Mouse (Mus musculus) CD4-positive helper T cell, adult 2 months (primary cell): ENCODE results near the gene Lgi4.
A peak's percentile ranks its signal among the peaks of the same experiment; 100 is the strongest.

Source experiments
- DNase-seq: peaks from one replicate; pipeline ENCODE4 v3.0.0-alpha.2; 2012; ENCODE audit warnings: low read depth, missing footprints, low spot score

Gene Lgi4

DNA sequence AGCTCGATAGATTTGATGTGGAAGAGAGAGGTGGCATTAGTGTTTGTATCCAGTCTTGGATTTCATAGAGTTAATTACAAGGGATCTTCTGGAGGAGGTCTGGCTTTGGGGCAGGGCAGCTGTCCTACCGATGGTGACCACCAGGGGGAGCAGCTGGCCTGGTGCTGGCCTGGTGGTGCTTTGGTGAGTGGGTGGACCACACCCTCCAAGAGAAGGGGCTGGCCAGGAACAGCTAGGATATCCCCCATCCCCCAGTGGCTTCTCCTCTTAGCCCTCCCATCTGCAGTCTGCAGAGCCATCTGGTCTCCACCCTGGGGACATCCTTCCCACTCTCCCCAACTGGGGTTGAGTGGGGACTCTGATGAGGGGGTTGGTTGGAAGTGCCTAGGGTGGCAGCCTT, at the start of gene Lgi4:
Gene Lgi4 (plus strand): TSS at position 235 of the 400 bp plus-strand sequence.
- peak; percentile 71 for DNase-seq

- DNase-seq = no peak
These were observed 46.2 kb upstream of the Lgi4 start for GRCm38 (mm10) chr7:31012971-31013370.

GRCm38 (mm10) chr7:31017104-31017901, 41.8 kb upstream of the Lgi4 start:
- no peak for DNase-seq

DNA sequence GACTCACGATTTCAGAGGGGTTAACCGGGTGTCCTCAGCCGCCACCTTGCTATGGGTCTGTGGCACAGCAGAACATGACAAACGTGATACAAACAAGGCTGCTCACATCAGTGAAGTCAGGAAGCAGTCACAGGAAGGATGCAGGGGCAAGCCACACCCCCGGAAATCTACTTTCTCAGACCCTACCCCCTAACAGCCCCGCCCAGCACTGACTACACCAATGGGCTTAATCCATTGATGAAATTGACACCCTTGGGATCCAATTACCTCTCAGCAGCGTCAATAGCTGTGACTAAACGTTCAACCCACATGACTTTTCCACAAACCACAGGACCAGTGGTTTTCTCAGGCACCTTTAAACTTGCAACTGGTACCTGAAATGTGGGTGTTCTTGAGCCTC, 30.5 kb upstream of the Lgi4 start:
- peak; percentile 67 for DNase-seq

DNA sequence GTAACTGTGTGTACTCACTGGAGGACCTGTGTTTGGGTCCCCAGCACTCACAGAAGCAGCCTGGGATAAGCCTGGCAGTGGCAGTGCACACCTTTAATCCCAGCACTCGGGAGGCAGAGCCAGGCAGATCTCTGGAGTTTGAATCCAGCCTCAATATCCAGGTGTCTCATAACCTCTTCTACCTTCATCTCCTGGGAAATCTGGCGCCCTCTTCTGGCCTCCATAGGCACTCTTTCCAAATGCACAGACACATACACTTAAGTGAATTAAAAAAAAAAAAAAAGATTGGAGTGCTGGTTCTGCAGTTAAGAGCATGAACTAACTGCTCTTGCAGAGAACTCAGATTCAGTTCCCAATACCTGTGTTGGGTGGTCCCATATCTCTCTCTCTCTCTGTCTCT, 28.4 kb upstream of the Lgi4 start:
- peak; percentile 40 for DNase-seq

- peak; percentile 74 for DNase-seq
These were observed 27.4 kb upstream of the Lgi4 start for GRCm38 (mm10) chr7:31031731-31032130.

- peak; percentile 83 for DNase-seq
These were observed 25.6 kb upstream of the Lgi4 start for GRCm38 (mm10) chr7:31033409-31034165.

- peak; percentile 83 for DNase-seq
These were observed 24.4 kb upstream of the Lgi4 start for GRCm38 (mm10) chr7:31034789-31035188.

DNA sequence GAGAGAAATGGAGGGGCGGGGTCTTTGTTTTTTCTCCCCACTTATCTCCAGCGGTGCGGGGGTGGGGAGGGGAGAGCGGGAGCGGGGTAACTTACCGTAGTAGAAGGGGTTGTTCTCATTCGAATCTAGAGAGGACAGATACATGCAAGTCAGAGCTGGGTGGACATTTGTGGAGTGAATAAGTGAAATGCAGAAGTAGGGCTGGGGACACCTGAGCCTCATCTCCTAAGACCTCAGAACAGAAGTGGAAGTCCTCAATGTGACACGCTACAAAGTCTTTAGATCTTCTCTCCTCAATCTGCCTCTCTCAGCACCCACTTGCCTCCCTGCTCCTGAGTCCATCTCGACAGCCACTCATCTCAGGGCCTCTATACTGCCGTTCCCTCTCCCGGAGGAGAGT, 23.9 kb upstream of the Lgi4 start:
- DNase-seq = no peak

GRCm38 (mm10) chr7:31036917-31037316, 22.2 kb upstream of the Lgi4 start:
- peak; percentile 73 for DNase-seq

DNA sequence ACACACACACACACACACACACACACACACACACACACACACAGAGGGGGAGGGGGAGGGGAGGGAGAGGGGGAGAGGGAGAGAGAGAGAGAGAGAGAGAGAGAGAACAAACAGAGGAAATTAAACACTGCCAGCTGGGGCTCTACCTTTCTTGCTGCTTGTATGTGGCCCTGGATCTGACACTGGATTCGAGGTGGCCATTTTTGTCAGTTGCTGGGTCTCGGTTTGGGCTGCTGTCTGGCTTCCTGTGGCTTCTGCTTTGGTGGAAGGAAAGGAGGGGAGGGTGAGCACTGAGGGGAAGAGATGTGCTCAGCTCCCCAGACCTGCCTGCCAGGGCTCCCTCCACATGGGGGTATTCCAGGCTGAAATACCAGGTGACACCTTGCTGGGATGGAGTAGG, 21.5 kb upstream of the Lgi4 start:
- peak; percentile 71 for DNase-seq

- DNase-seq = no peak
These were observed 20.1 kb upstream of the Lgi4 start for GRCm38 (mm10) chr7:31039011-31039410.

DNA sequence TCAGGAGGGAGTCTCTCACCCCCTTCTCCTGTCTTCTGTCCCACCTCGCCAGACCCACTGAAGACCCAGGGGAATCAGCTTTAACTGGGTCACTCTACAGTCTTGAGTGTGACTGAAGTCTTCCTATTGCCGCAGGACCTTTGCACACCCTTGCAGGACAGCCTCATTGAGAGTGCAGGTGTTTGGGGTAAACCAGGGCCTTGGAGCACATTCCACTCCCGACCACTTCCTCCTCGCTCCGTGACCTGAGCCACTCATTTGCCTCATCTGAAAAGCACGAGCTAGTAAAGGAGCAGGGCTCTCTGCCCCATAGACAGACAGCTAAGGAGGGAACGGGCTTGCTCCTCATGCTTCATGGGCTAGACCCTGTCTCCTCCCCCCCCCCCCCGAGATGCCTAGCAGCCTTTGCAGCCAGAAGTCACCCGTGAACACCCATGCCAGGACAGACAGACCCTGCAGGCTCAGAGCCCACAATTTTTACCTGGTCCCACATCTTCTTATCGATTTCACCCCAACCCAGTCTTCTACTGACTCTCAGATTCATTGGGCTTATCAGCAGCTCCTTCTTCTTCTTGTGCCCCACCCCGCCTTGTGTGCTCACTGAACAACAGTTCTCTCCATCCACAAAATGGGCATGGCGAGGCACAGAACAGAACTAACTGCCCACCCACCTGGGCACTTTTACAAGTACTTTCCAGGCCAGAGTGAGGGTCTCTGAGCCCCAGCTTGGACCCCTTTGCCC, 18.7 kb upstream of the Lgi4 start:
- DNase-seq = peak; percentile 38

GRCm38 (mm10) chr7:31041023-31041407, 18.1 kb upstream of the Lgi4 start:
- DNase-seq = peak; percentile 29

DNA sequence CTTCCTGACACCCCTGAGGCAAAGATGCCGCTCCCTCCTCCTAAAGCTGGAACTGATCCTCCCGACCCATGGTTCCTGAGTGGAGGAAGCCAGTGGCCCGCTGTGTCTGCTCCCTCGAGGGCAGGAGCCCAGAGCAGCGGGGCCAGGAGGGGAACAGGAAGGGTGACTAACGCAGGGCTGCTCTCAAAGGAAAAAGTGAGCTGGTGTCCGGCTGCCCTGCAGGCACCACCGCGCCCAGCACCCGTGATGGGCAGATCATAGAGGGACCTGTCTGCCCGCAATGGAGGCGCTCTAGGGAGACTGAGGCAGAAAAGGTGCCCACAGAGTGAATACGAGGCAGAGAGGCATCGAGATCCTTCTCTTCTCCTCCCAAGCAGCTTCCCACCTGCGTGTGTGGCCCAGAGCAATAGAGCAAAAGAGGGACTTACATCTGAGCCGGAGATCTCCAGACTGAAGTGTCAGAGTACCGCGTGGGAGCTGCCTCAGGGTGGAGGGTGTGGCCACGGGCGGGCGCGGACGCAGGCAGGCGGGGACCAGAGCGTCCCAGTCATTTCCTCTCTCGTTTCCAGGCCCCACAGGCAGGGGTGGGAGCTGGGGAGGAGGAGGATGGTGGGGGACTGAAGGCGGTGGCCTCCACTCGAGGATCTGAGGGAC, 17.4 kb upstream of the Lgi4 start:
- peak; percentile 88 for DNase-seq

DNA sequence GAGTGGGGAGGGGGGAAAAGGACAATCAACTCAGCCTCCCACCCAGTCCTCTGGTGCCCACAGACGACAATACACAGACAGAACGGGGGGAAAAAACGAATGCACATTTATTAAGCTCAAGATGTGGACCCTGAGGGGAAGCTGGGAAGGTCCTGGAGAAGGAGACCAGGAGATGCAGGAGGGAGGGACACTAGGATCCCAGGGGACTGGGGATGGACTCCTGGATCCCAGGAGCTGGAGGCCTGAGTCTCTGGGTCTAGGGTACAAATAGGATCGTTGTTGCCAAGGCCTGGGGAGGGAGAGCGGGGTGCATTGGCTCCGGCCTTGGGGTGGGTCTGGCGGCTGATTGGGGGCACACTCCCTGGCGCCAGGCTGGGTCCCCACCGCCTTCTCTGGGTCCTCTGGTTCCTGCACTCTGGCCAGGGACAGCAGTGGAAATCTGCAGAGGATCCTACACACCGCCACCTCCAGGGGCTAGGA, 16.7 kb upstream of the Lgi4 start, which contains the start of gene Fxyd5:
Gene Fxyd5 (minus strand): TSS at position 51 of the 480 bp plus-strand sequence.
- no peak for DNase-seq

- DNase-seq = peak; percentile 47
These were observed 9.9 kb upstream of the Lgi4 start for GRCm38 (mm10) chr7:31049135-31049845.

- DNase-seq = peak; percentile 37
These were observed 9.3 kb upstream of the Lgi4 start for GRCm38 (mm10) chr7:31049846-31050281.

GRCm38 (mm10) chr7:31050487-31050886, 8.7 kb upstream of the Lgi4 start:
- no peak for DNase-seq

- DNase-seq = peak; percentile 32
These were observed 8.2 kb upstream of the Lgi4 start for GRCm38 (mm10) chr7:31050921-31051320.
